Mouse (Mus musculus): ENCODE results near the gene Ugdh. TPM values are rescaled to one million over a fixed set of nuclear protein-coding genes. Genes with fewer than 3 reads are reported as not detected.

The Ugdh gene
- total RNA-seq, 1 experiment: 15.8 TPM

DNA sequence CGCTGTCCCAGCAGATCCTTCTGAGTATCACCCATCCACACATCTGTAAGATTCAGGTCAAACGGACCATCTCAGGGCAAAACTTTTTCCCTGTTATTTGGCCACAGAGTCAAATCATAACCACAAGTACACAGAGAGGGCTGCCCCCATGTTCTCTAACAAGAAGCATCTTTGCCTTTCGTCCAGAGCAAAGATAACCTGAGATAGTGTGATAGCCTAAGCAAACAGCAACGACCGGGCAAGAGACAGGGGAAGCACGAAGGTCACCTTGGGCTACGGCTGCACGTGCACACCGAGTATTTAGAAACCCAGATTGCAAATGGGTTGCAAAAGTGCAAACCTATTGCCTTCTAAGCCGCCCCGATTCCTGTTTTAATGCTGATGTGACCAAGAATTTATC, 67.9 kb downstream of the Ugdh start:
- Histone ChIP-seq H3K9ac (ENCODE audit: insufficient read depth, low read depth, low read length, poor library complexity, severe bottlenecking) (no peak overlapping the region), H3K36me3 (ENCODE audit: control insufficient read depth, insufficient read depth, low read length, poor library complexity, severe bottlenecking) (no peaks in the 10 kb centered on the region), H3K4me3 (ENCODE audit: insufficient read depth in 1 of 2, low read depth in 1 of 2, low read length in 2 of 2, poor library complexity in 1 of 2, severe bottlenecking in 1 of 2) (no peak overlapping the region), H3K9me3 (ENCODE audit: control insufficient read depth, insufficient read depth, low read depth, low read length) (no peaks in the 10 kb centered on the region), H3K27ac (ENCODE audit: insufficient read depth, low read depth, low read length, poor library complexity, severe bottlenecking) (no peak overlapping the region), H3K4me1 (ENCODE audit: control insufficient read depth in 2 of 2, insufficient read depth in 2 of 2, low read length in 2 of 2, poor library complexity in 1 of 2) (peaks cover 3 to 6% of the 10 kb centered on the region in 2 experiments)
- TF ChIP-seq MAFK (IDR thresholded peaks at IDR 0.05; ENCODE audit: insufficient read depth, low read depth, low read length) (no peak), ZNF384 (IDR thresholded peaks at IDR 0.05; ENCODE audit: low read depth, low read length) (no peak), ZC3H11A (IDR thresholded peaks at IDR 0.05; ENCODE audit: borderline replicate concordance, low read depth, low read length) (no peak), HCFC1 (IDR thresholded peaks at IDR 0.05; ENCODE audit: borderline replicate concordance, insufficient read depth, low read length) (no peak), CHD2 (IDR thresholded peaks at IDR 0.05; ENCODE audit: low read depth, low read length) (no peak)
- no peak for DNase-seq (ENCODE audit: low read depth, low spot score)
- in situ Hi-C loops (cut with MboI; ENCODE audit: low sequenced_read_pairs in 2 of 2, unreplicated experiment in 2 of 2): no loop called here

Other genes starting within 250 kb of the Ugdh start
- 5.3 and 5.7 TPM in 2 replicates for gene Wdr19, start 236.3 kb downstream of the Ugdh start, total RNA-seq (2012; rRNA removed)
- 53.4 and 70.5 TPM in 2 replicates for gene Rfc1, start 100.3 kb downstream of the Ugdh start, total RNA-seq (2012; rRNA removed)
- 0.63 and 3.6 TPM in 2 replicates for gene Klb, start 87.6 kb downstream of the Ugdh start, total RNA-seq (2012; rRNA removed)
- 1,957 and 1,967 TPM in 2 replicates for gene Rpl9, start 44.5 kb downstream of the Ugdh start, total RNA-seq (2012; rRNA removed)
- 38.8 and 52.8 TPM in 2 replicates for gene Lias, start 44.5 kb downstream of the Ugdh start, total RNA-seq (2012; rRNA removed)
- gene Gm43552, start 56.9 kb upstream of the Ugdh start, total RNA-seq (2012; rRNA removed): not detected in 2 replicates
- 18.9 and 23.5 TPM in 2 replicates for gene Smim14, start 101.2 kb upstream of the Ugdh start, total RNA-seq (2012; rRNA removed)
- gene Ube2k, start 101.3 kb upstream of the Ugdh start, total RNA-seq (2012; rRNA removed): 77.1 and 101 TPM in 2 replicates

Data from ES-E14 (cell line).